Mouse (Mus musculus) cerebral cortex, adult 2 months (tissue): ENCODE measurements around the gene Myt1l.

ENCODE experiments used
- WGBS: fragments of 180-500 bp; shearing (Covaris S2); methylation state at CpG from one replicate; pipeline ENCODE4 v1.1.7; 2018; 5-methylcytosine and 5-hydroxymethylcytosine counted together

The Myt1l gene

DNA sequence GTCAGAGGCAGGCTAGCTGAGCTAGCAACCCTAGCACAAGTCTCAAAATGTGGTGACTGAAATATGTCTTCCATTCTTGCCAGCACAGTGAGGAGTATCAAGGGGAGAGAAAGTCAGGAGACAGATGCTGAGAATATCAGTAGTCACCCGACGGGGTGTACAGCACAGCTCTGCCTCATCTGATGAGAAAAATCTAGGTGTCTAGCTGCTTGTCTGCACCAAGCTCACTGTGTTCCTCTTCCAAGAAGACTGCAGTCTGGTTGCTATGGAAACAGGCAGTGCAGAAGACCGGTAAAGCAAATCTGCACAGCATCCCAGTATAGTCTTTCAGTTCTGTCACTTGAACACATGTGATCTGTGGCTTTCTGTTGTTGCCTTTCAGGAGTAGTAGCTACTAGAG lies 294.0 kb downstream of the Myt1l start:
- 30% methylated on average over 3 of the region's 3 CpGs for WGBS

DNA sequence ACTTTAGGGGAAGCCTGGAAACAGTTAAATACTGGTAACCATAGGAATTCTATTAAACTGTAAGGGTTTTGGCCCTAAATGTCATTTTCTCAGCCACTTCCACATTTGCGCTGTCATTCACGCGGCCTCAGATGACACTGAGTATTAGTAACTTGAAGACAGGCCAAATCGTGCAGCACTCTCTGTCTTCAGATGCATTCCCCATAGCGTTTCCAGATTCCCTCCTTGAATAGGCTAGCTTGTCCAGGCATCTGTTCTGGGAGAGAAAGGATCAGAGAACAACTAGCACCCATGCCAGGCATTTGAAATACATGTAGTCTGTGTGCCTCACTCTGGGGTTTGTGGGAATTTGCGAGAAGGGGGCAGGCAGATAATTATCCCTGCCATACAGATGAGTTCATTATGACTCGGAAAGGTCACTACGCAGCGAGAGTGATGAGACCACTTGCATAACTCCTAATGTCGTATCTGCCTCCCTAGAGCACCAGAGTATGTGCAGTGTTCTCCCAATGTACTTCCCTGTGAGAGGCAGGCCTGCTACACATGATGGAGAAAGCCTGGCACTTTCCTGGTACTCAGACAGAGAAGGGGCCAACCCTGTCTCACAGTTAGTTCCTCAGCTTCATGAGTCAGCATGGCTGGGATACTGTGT lies 295.7 kb downstream of the Myt1l start:
- WGBS, result 34% methylated on average over 10 of the region's 10 CpGs

DNA sequence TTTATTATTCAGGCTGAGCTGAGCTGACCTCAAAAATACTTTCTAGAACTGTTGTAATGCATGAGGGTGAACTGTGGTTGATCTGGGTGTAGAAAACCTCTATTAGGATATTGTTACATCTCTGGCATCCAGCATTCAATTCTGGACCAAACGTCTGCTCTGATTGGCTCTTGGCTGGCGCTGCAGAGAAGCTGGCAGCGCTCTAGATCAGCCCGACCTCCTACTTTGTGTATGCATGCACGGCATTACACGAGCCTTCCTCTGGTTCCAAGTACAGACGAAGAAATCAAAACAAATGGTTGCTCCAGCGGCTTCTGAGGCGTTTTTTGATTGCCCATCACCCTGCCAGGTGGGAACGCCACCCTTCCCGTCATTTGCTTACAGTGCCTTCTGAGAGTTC lies 303.2 kb downstream of the Myt1l start:
- 20% methylated on average over 11 of the region's 11 CpGs for WGBS

DNA sequence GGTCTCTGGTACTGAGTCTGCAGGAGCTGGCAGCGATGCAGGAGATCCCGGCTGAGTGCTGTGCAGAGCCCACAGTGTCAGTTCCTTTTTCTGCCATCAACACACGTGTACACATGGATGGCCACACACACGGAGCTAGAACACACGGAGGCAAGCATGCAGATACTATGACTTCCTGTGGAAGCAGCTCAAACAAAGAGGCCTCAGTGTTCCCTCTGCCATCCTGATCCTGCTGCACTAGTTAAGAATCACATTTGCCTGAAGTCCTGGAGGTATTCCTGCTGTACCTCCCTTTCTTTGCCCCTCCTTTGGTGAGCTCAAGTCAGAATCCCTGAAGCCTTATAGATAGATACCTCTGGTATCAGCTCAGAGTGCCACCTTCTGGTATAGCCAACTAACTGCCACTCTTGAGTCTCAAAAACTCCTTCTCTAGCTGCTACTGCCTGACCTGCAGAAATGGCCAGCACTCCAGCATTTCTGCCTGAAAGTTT lies 309.2 kb downstream of the Myt1l start:
- 33% methylated on average over 5 of the region's 5 CpGs for WGBS

DNA sequence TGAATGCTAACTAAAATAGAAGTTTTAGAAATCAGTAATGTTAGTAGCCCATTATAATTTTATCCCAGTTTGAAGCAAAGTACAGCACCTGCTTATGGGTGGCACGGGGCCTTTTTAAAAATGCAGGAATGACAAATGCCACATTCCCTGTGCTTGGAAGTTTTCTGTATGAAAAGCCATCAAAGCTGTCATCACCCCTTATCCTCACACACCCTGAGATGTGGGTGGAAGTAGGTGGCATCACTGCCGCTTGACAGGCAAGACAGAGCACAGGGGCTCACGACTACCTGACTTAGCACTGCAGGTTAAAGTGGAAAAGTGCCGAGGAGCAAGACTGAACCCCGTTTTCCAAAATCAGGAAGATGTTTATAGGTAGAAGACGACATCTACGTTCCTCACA lies 310.2 kb downstream of the Myt1l start:
- 65% methylated on average over 7 of the region's 7 CpGs for WGBS

DNA sequence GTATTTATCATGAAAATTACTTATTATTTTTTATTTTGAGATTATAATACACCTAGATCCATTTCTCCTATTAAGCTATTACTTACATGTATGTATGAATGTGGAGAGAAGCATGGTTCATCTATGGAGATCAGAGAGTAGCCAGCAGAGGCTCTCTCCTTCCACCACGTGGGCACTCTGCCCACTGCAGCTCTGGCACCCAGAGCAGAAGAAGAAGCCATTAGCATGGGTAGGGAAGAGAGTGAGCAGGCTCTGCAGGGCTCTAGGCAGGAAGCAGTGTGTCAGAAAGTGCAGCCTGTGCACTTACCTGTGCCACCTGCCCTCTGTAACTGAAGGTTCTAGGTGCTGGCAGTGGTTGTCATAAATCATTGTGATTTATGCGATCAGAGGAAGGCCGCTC lies 321.8 kb downstream of the Myt1l start:
- WGBS, result 80% methylated on average over 3 of the region's 3 CpGs

DNA sequence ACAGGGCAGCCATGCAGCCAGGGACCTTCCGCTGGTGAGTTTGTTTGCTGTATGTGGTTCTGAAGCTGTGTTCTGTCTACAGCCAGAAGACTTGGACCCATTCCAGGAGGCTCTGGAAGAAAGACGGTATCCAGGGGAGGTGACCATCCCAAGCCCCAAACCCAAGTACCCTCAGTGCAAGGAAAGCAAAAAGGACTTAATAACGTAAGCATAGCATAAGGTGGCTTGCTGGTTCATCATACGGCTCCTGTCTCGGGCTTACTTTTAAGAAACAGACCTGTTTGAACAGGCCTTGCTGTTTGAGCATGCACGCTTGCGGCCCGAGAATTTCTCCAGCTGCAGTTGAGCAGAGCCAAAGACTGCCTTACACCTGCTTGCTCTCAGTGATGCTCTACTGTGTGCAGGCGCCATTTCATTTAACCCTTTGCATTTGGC lies 326.0 kb downstream of the Myt1l start:
- WGBS, result 45% methylated on average over 9 of the region's 9 CpGs

DNA sequence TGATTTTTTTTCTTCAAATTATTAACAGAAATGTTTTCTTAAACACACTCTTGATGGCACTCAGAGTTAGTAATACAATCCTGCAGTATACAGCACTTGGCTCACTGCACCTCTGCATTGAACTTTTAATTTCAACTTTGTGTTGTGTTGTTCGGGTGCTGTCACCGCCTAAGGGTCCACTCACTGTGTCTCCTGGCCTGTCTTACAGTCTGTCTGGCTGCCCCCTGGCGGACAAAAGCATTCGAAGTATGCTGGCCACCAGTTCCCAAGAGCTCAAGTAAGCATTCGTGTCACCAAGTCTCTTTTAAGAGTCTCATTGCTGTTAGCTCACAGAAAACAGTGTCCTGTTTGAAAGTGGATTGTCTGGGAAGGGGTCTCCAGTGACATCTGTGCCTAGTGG lies 326.8 kb downstream of the Myt1l start:
- WGBS, result 11% methylated on average over 5 of the region's 5 CpGs

DNA sequence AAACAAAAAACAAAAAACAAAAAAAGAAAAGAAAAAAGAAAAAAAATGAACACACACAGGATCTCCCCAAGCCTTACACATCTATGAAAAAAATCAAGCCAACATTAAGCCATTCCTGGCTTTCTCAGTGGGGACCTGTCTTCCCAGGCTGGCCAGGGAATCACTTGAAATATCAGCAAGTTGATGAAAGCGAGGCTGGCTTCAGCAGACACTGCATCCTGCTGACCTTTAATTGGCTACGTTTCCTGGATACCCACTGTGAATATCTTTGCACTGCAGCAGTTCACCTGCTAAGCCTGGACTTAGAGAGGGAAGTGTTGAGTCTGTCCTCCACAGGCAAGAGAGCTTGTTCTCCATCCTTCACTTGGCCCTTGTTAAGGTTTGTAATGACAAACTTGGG lies 332.8 kb downstream of the Myt1l start:
- 51% methylated on average over 2 of the region's 2 CpGs for WGBS

DNA sequence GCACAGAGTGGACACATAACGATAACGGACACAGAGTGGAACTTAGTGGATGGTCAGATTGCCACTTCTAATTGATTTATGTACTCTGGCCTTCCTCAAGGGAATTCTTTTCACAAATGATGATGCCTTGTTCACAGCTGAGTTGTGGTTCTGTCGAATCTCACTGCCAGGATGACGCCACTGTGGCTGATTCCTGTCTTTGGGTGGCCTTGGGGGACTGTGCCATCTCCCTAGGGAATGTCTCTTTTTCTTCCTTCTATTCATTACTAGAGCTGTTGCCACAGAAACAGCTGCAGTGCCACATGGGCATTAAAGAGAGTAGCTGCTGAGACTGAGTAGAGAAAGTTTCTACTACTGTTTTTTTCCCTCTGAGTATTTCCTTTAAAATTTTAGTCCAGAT lies 340.1 kb downstream of the Myt1l start:
- 52% methylated on average over 4 of the region's 4 CpGs for WGBS

DNA sequence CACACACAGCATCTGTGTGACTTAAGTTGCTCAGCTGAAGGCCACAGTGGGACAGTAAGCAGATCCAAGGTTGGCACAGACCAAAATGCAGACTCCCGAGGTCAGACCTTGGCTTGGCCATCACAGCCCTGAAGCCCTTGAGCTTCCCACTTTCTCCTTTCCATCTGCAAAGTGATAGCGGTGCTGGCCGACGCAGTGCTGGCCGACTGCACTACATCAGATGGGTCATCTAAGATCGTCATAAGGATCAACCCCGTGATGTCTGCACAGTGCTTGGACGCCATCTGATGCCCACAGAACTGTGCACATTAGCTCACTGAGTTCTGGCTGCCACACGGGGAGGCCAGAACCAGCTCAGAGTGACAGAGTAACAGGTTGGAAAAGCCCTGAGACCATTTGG lies 340.6 kb downstream of the Myt1l start:
- WGBS, result 57% methylated on average over 9 of the region's 9 CpGs

DNA sequence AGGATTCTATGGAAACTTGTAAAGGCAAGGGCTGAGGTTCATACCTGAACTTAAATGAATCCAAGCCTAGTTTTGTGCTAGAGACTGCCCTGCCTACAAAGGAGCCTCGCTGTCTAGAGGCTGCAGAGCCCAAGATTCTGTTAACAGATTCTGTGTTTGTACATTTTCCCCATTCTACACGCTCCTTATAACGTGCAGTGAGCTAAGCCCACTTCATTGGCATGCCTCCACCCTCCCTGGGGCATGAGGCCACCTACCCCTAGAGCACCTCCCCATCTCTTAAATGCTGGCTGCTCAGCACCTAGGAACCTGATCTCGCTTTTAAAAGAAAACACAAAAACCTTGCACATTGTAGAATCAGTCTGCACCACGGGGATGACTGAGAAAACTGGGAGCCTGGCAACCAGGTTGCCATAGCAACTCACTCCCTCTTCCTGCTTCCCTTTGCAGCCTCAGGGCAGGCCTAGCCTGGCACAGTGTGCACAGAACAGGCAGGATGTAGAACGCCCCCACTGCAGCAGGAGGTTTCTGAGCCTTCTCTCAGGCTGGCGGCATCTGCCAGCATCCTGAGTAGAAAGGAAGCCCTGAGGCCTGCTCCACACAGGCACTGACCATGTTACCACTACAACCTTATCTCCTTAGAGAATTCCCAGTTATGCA lies 344.1 kb downstream of the Myt1l start:
- 12% methylated on average over 7 of the region's 7 CpGs for WGBS

DNA sequence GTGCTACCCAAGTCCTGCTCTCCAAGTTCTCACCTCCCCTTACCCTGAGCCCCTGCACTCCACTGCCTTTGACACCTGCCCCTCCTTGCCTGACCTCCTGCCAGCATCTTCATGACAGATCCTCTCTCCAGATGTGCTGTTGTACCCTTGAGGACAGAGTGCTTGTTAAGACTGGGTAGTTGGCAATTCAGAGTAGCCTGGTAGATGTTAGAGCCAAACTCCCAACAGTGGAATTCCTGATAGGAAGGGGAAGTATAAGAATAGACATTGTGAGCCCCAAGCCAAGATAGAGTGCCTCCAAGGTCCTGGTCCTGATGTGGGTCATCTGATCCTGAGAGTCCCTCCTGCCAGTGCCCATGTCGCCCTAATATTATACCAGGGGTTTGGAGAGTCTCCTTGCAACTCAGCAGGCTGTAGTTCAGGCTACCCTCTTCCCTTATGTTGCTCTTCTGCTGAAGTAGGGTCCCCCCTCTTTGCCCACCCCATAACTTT lies 345.1 kb downstream of the Myt1l start:
- WGBS, result 57% methylated on average over 1 of the region's 1 CpGs

DNA sequence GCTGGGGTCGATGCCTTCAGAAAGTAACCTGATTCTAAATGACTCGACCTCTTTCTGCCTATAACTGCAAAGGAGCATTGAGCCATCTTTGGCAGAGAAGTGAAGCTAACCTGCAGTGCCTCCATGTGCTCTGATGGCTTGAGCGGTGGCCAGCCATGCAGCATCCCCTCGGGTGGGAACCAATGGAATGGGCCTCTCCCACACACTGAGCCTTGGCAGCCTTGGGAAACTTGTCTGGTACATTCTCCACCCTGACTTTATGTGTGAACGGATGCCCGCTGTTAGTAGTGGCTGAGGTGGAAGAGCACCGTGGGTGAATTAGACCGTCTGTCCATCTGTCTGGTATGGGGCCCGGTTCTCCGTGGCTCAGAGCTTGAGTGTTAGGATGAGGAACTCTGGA lies 349.8 kb downstream of the Myt1l start:
- 65% methylated on average over 10 of the region's 10 CpGs for WGBS

DNA sequence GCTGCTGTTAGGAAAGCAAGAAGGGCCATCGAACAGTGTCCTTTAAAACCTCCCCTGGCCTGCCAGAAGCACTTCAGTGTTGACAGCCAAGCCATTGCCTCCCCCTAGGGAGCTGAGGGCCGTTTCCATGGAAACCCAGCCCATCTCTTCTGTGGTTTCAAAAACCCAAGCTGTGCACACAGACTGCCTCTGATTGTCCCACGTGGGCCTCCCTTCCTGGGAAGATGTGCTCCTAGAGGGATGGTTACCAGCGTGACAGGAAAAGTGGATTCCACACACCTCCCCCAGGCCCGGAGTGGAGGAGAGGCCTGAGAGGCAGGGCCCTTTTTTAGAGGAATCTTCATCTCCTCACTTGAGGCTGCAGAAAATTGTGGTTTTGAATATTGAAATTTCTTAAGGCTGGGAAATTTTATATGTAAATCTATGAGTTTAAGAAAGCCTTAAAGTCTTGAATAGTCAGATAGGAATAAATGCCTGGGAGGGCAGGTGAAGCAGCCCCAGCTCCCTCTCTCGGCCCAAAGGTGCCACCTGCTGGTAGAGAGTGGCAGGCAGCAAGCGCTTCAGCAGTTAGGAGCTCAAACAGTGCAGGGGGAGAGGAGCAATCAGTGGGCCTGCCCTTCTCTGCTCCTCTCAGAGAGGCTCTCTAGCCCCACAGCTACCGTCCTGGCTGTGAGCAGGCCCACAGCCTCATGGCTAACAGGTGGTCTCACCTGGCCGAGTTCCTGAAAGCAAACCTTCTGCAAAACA lies 354.9 kb downstream of the Myt1l start:
- WGBS, result 5% methylated on average over 9 of the region's 9 CpGs

DNA sequence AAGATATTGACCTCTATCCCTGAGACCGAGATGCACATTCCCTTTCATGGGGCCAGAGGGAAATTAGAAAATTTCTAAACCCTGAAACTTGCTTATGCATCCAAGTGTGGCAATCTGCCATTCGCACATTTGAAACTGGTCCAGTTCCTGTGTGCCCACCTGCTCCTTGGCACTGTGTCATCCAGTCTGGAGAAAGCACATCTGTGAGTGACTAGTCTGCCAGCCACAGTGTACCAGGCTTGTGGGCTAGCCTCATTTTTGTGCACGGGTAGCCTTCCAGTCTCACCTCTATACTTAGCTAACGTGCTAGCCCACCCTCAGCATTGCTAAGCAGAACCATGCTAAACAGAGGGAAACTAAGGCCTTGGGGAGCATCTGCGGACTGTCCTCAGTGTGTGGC lies 356.2 kb downstream of the Myt1l start:
- 39% methylated on average over 5 of the region's 5 CpGs for WGBS

DNA sequence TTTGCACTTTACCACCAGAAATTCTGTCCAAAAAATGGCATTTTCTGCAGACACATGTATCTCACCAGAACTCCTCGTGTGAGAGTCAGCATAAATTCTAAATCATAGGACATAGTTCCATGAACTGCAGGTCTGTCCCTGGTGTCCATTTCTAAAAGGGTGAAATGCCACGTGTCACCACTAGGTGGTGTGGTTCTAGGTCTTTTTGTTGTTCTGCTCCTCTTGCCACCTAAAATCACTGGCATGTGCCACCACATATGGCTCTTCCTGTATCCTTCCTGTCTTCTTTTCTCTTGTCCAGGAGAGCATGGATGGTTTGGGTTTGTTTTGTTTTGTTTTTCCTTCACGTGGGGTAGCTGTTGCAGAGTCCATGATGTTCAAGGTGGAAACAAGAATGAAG lies 366.5 kb downstream of the Myt1l start:
- WGBS, result 22% methylated on average over 3 of the region's 3 CpGs

DNA sequence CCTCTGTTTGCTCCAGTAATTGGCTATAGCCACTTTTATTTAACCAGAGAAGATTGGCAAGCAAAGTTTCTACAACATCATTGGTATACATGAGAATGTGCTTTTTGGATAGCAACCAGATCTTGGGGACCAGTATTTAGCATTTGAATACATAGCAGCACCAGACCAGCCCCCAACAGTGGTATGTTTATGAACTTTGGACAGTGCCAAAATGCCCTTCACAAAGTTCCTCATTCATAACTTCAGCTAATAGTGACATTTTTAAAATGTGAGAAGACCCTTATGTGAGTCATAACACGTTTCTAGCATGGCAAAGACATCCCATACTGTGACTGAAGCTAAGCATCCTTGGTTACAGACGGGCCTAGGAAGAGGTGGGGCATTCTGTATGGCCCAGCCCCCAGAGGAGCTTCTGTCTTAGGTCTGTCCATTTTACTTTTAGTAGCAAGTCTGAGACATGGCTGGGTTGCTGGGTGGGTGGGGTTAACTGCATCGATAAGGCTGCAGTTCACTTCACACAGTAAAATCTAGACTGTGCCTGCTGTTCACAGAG lies 369.4 kb downstream of the Myt1l start:
- WGBS, result 45% methylated on average over 3 of the region's 3 CpGs

DNA sequence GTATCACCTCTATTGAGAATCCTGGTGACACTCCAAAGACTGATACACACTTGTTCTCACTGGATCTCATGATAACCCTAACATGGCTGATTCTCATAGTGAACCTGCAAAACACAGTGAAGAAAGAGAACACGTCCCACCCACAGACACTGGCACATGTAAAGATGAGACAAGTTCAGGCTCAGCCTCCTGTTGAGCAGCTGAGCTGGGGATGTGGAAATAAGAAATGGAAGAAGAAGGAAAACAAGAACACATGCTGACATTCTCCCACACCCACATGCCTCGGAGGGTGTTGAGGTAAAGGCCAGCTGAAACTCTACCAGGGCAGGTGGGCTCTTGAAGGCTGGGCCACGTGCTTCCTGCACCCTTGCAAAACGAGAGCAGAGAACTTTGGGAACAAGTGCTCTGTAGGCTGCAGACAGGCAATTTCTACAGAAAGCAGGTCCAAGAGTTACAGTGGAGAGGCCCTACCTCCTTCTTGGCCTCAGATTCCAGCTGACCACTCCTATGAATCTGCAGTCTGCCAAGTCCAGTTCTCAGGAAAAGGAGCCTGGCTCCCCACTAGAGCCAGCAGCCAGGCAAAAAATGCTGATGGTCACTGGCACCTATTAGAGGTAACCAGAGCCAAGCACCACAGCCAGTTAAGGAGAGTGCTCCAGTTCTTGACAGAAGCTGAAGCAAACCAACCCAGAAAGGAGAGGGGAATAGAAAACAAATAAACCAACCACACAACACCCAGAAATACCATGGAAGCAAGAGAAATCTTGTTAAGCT lies 376.1 kb downstream of the Myt1l start:
- 32% methylated on average over 4 of the region's 4 CpGs for whole genome bisulfite sequencing

DNA sequence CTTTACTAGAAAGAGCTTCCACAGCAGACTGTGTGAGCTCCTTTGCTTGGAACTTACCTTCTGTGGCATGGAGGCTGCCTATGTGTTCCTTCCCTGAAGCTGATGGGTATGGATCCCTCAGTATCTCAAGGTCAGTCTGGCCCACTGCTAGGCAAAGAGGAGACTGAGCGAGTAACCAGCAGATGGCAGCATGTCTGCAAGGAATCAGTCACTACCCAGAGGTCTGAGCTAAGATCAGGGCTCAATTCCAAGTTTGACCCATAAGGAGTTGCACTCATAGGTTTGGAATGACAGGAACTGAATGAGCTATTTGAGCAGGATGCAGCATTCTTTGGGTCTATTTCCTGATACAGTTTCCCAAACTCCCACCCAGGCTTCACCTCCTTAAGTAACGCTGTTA lies 378.9 kb downstream of the Myt1l start:
- WGBS, result 46% methylated on average over 2 of the region's 2 CpGs

DNA sequence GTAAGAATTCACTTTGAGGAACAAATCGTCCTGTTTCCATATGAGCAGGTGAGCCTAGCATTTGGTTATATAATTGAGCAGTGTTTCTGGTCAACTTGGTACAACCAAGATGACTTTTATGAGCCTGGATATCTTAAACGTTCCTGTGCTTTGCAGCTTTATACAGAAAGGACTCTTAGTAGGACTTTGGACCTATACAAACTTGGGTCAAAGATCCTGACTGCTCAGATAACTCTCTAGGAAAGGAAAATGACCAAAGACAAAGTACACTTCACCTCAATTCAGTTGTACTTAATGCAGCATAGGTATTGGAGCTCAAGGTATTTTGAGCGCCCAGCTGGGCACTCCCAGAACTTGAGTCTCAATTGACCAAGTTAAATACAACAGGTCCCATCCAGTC lies 388.0 kb downstream of the Myt1l start:
- 78% methylated on average over 3 of the region's 3 CpGs for WGBS

DNA sequence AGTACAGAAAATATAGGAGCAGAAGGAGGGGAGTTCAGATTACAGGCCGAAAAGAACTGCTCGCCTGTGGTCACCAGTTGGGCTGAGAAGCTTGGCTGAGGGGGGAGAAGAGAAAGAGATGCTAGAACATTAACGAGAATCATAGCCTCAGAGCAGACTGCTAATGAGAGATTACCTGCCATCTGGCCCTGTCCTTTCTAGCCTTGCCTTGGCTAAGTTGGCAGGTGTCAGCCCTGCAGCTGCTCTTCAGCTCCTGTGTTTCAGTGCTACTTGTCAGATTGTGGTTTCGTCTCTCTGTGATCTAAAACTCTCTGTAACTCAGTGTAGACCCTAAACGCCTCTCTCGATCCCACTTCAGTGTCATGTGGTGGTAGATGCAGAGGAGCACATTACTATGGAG lies 388.6 kb downstream of the Myt1l start:
- WGBS, result 76% methylated on average over 6 of the region's 6 CpGs
